Comparison of ENCODE assay signal across 16 mouse cellular contexts in the genomic region with DNA sequence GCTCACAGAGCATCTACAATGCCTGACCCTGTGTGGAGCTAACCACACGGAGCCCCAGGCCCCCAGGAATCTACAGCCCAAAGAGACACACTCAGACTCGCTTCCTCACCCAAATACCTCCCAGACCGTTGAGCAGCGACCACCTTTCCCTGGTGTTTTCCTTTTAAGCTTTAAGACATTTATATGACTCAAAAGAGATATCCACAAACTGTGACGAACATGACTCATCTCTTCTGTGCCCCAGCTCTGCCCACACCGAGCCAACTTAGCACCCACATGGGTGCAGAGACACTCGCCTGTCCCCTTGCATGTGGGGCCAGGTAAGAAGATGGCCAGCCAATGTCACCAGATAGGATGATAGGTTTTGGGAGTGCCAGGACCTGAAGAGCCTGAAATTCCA.
DNase-seq lines count a peak whose midpoint lies in the region; ATAC-seq lines count a peak whose summit lies in the region.
"Had no signal": no experiment of that assay in that cellular context is flagged by ENCODE, and none has a peak within 500 bp of the region (broad histone marks: within the 10 kb centered on the region; RNA-seq: fewer than 3 reads in every experiment).

No protein-coding gene starts in this region.

- no peak for ATAC-seq in heart, embryonic 16.5 days (replicated peaks; ENCODE audit: extremely low read depth, insufficient read depth, low FRiP score)
- no peak for ATAC-seq in midbrain, embryonic 14.5 days (ENCODE audit: low FRiP score, low TSS enrichment)
- no peak for ATAC-seq in limb, embryonic 13.5 days (ENCODE audit: low FRiP score, low read depth)
- ATAC-seq: forebrain, embryonic 16.5 days had no signal

- H3K36me3 ChIP-seq in heart, embryonic 16.5 days (ENCODE audit: control insufficient read depth, insufficient read depth) = no peaks in the 10 kb centered on the region
- peaks cover 43% of the 10 kb centered on the region for H3K36me3 ChIP-seq in midbrain, embryonic 10.5 days
- H3K36me3 ChIP-seq in midbrain, embryonic 14.5 days (ENCODE audit: control insufficient read depth, insufficient read depth, low read length) = no peaks in the 10 kb centered on the region
- H3K36me3 ChIP-seq in embryonic facial prominence, embryonic 10.5 days (replicated peaks) = peaks cover 31% of the 10 kb centered on the region
- peaks cover 14% of the 10 kb centered on the region for H3K36me3 ChIP-seq in limb, embryonic 13.5 days
- H3K36me3 ChIP-seq: hindbrain, embryonic 15.5 days had no signal

- no peak overlapping the region for H3K4me3 ChIP-seq in heart, embryonic 16.5 days (ENCODE audit: low read length)
- no peak overlapping the region for H3K4me3 ChIP-seq in midbrain, embryonic 10.5 days
- H3K4me3 ChIP-seq in midbrain, embryonic 14.5 days (replicated peaks; ENCODE audit: low read depth, low read length) = no peak overlapping the region
- H3K4me3 ChIP-seq in embryonic facial prominence, embryonic 10.5 days = no peak overlapping the region
- H3K4me3 ChIP-seq in limb, embryonic 13.5 days = no peak overlapping the region
- H3K4me3 ChIP-seq: embryonic facial prominence, embryonic 15.5 days; hindbrain, embryonic 15.5 days; neural tube, embryonic 12.5 days had no signal

- H3K4me1 ChIP-seq in heart, embryonic 16.5 days (ENCODE audit: control insufficient read depth, insufficient read depth, low read length) = peaks cover 4% of the 10 kb centered on the region; the same call in 1 of the 2 replicates
- H3K4me1 ChIP-seq in midbrain, embryonic 10.5 days = peaks cover 49% of the 10 kb centered on the region
- no peaks in the 10 kb centered on the region for H3K4me1 ChIP-seq in midbrain, embryonic 14.5 days (ENCODE audit: control insufficient read depth, insufficient read depth, low read length)
- H3K4me1 ChIP-seq in embryonic facial prominence, embryonic 10.5 days = peaks cover 40% of the 10 kb centered on the region
- no peaks in the 10 kb centered on the region for H3K4me1 ChIP-seq in limb, embryonic 13.5 days
- H3K4me1 ChIP-seq: embryonic facial prominence, embryonic 15.5 days had no signal

- no peak overlapping the region for H3K4me2 ChIP-seq in heart, embryonic 16.5 days (ENCODE audit: low read depth, low read length)
- H3K4me2 ChIP-seq in midbrain, embryonic 14.5 days (ENCODE audit: low read length) = no peak overlapping the region
- H3K4me2 ChIP-seq in limb, embryonic 13.5 days (replicated peaks) = no peak overlapping the region
- H3K4me2 ChIP-seq: embryonic facial prominence, embryonic 15.5 days; hindbrain, embryonic 15.5 days; liver, embryonic 11.5 days; lung, embryonic 14.5 days; neural tube, embryonic 12.5 days had no signal

- H3K9me3 ChIP-seq in heart, embryonic 16.5 days (replicated peaks; ENCODE audit: control insufficient read depth, low read length) = no peaks in the 10 kb centered on the region
- no peaks in the 10 kb centered on the region for H3K9me3 ChIP-seq in midbrain, embryonic 10.5 days (replicated peaks)
- no peaks in the 10 kb centered on the region for H3K9me3 ChIP-seq in midbrain, embryonic 14.5 days (ENCODE audit: control insufficient read depth, low read length)
- H3K9me3 ChIP-seq in embryonic facial prominence, embryonic 10.5 days = no peaks in the 10 kb centered on the region
- H3K9me3 ChIP-seq in limb, embryonic 13.5 days = no peaks in the 10 kb centered on the region
- H3K9me3 ChIP-seq: embryonic facial prominence, embryonic 15.5 days; hindbrain, embryonic 15.5 days; neural tube, embryonic 12.5 days had no signal

- DNase-seq in heart, postnatal 25 days (ENCODE audit: low spot score) = no peak
- no peak for DNase-seq in midbrain, embryonic 10.5 days (ENCODE audit: low spot score)
- no peak for DNase-seq in midbrain, embryonic 14.5 days
- no peak for DNase-seq in embryonic facial prominence, embryonic 10.5 days (ENCODE audit: low spot score)
- no peak for DNase-seq in urinary bladder, adult 18-20 months (ENCODE audit: low spot score in 2 of 2)
- DNase-seq: cerebellum, adult 11 months; gastrocnemius, postnatal 10 days; lung, embryonic 14.5 days; right cerebral cortex, postnatal 25 days had no signal

- WGBS in heart, embryonic 16.5 days = 69% methylated on average over 7 of the region's 7 CpGs
- WGBS in midbrain, embryonic 10.5 days = 73% methylated on average over 7 of the region's 7 CpGs
- WGBS in midbrain, embryonic 14.5 days = 73% methylated on average over 7 of the region's 7 CpGs
- 67% methylated on average over 7 of the region's 7 CpGs for WGBS in embryonic facial prominence, embryonic 10.5 days
- 78% methylated on average over 7 of the region's 7 CpGs for WGBS in limb, embryonic 13.5 days

- no peaks in the 10 kb centered on the region for H3K27me3 ChIP-seq in heart, embryonic 16.5 days (ENCODE audit: control insufficient read depth, insufficient read depth, low read length)
- H3K27me3 ChIP-seq in midbrain, embryonic 10.5 days (ENCODE audit: low read depth, poor library complexity, severe bottlenecking) = no peaks in the 10 kb centered on the region
- H3K27me3 ChIP-seq in midbrain, embryonic 14.5 days (ENCODE audit: control insufficient read depth, insufficient read depth, low read length) = no peaks in the 10 kb centered on the region
- H3K27me3 ChIP-seq in embryonic facial prominence, embryonic 10.5 days (replicated peaks; ENCODE audit: low read depth, poor library complexity, severe bottlenecking) = no peaks in the 10 kb centered on the region
- H3K27me3 ChIP-seq in limb, embryonic 13.5 days = no peaks in the 10 kb centered on the region
- H3K27me3 ChIP-seq: embryonic facial prominence, embryonic 15.5 days; hindbrain, embryonic 15.5 days; neural tube, embryonic 12.5 days had no signal

- H3K27ac ChIP-seq in heart, embryonic 16.5 days (ENCODE audit: low read length) = peak overlapping the region; percentile 25; the same call in 1 of the 2 replicates
- peak overlapping the region; percentile 63 for H3K27ac ChIP-seq in midbrain, embryonic 10.5 days (replicated peaks)
- no peak overlapping the region for H3K27ac ChIP-seq in midbrain, embryonic 14.5 days (replicated peaks; ENCODE audit: low read depth, low read length)
- H3K27ac ChIP-seq in embryonic facial prominence, embryonic 10.5 days (replicated peaks) = peak overlapping the region; percentile 32; the same call in 1 of the 2 replicates
- H3K27ac ChIP-seq in limb, embryonic 13.5 days = no peak overlapping the region
- H3K27ac ChIP-seq: neural tube, embryonic 12.5 days had no signal

- H3K9ac ChIP-seq in heart, embryonic 16.5 days (ENCODE audit: low read length) = no peak overlapping the region
- no peak overlapping the region for H3K9ac ChIP-seq in midbrain, embryonic 14.5 days (replicated peaks; ENCODE audit: low read length)
- 0 out of 2 replicates have a peak overlapping the region, but pooled peaks have one; percentile 39 for H3K9ac ChIP-seq in limb, embryonic 13.5 days
- H3K9ac ChIP-seq: embryonic facial prominence, embryonic 15.5 days; hindbrain, embryonic 15.5 days; lung, embryonic 14.5 days; neural tube, embryonic 12.5 days had no signal

- intact Hi-C loops in heart, postnatal 25 days (cut with DNase I) = no loop called here

Comparison
In these comparisons a context has a peak if more than half of its experiments do, and no peak if none do; other contexts are left out.
1. H3K27ac ChIP-seq: peak in heart, embryonic 16.5 days (single experiment), midbrain, embryonic 10.5 days (single experiment) and embryonic facial prominence, embryonic 10.5 days (single experiment); none in midbrain, embryonic 14.5 days (single experiment) and limb, embryonic 13.5 days (single experiment).